Mouse (Mus musculus) thymus, postnatal 0 days (tissue): ENCODE results near the gene Suz12. TPM values are rescaled to one million over a fixed set of nuclear protein-coding genes. Genes with fewer than 3 reads are reported as not detected.

ENCODE experiments used
- DNase-seq: peaks from one replicate; pipeline ENCODE4 v3.0.0-alpha.2; 2015; ENCODE audit warnings: low spot score
- polyA plus RNA-seq: library from polyadenylated mRNA; unstranded; fragments of >200 nt; fragmentation: Nextera tagmentation; extraction: Ambion mirVana; gene quantifications from 2 replicates; pipeline ENCODE4 v1.2.1, GENCODE M21; 2015

Suz12 gene
- polyA plus RNA-seq, 1 experiment from 2014 or later, result 44.3 TPM

DNA sequence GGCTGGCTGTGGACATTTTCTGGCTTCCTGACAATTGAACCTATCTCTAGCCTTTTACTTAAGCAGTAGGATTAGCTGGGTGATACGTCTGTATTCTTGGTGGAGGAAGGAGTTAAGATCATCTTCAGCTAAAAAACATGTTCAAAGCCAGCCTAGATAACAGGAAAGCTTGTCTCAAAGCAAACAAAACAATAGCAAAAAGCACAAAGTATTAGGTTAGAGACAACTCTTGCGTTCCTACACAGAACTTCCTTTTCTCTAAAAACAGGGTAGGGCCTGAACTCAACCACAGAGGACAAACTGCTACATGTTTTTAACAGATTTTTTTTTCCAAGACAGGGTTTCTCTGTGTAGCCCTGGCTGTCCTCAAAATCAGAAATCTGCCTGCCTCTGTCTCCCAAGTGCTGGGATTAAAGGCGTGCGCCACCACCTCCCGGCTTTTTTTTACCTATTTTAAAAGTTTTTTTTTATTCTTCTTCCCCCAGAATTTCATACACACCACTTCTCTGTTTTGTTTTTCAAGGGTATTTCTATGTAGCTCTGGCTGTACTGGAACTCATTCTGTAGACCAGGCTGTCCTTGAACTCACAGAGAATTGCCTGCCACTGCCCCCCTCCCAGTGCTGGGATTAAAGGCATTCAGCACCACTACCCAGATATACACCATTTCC lies 82.8 kb downstream of the Suz12 start:
- DNase-seq, result no peak

DNA sequence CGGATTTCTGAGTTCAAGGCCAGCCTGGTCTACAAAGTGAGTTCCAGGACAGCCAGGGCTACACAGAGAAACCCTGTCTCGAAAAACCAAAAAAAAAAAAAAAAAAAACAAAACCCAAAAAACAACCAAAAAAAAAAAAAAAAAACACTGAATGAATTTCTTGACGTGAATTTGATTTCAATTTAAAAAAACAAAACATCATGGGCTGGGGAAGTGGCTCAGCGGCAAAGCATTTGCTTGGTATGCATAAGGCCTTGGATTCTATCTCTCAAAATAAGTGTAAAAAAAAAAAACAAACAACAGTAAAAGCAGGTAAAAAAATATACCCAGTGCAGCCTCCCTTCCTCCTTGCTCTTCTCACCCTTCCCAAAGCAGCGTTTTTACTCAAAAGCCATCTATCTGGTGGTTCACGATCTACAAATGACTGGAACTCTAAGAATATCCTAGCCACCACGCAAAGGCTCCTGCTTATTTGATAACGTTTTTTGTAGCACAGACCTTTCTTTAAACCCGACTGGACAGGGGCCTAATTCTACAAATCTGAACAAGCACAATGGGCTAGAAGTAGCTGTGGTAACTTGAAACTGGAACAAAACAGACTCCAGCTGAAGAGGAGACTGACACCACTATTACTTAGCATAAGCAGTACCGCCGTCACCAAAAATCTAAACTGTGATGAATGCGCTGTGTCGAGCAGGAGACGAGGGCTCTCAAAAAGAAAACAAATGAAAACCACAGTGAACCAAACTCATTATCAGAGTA lies 85.1 kb downstream of the Suz12 start:
- no peak for DNase-seq

DNA sequence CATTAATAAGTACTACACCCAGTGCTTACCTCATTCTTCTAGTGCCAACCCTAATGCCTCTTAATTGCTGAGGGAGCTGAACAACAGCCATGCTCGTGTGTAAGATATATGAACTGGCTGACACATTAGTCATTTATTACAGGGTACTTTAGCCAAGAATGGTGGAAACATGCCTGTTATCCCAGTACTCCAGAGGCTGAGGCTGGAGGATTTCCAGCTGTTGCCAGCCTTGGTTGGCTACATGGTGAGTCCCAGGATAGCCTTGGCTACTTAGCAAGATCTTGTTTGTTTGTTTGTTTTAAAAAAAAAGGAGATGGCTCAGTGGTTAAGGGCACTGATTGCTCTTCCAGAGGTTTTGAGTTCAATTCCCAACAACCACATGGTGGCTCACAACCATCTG lies 85.9 kb downstream of the Suz12 start:
- DNase-seq, result no peak

DNA sequence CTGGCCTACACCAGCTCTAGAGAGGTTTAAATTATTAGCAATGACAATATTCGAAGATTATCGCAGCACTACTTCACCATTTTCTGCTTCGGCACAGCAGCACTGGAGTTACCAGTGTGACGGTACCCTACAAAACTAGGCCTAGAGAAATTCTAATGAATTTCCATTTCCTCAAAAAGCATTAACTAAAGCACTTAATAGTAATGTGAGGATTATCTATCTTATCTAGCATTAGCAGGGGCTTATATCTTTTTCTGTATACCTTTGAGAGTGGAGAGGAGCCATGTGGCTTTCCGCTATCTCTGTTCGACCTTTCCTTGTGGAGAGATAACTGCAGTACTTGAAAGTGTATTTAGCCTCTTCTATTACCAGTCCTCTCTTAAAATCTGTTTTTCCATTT lies 86.8 kb downstream of the Suz12 start:
- DNase-seq, result no peak

DNA sequence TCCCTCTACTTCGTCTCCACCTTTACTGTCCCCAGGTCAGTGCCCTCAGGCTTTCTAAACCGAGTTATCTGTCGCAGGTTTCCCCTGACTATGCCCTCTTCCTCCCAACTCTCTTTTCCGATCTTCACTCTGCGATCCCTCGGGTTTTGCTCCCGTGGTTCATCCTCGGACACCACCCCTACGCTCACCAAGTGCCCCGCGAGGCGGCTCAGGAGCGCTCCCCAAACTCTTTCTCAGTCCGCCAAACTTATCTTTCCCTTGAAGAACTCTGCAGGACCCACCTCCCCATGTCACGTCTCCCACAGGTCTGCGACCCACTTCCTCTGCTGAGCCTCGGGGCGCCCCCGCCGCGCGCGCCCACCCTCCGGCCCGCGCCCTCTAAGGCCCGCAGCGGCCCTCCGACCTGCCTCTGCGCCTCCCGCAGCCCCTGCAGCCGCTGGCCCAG lies 87.5 kb downstream of the Suz12 start:
- no peak for DNase-seq

DNA sequence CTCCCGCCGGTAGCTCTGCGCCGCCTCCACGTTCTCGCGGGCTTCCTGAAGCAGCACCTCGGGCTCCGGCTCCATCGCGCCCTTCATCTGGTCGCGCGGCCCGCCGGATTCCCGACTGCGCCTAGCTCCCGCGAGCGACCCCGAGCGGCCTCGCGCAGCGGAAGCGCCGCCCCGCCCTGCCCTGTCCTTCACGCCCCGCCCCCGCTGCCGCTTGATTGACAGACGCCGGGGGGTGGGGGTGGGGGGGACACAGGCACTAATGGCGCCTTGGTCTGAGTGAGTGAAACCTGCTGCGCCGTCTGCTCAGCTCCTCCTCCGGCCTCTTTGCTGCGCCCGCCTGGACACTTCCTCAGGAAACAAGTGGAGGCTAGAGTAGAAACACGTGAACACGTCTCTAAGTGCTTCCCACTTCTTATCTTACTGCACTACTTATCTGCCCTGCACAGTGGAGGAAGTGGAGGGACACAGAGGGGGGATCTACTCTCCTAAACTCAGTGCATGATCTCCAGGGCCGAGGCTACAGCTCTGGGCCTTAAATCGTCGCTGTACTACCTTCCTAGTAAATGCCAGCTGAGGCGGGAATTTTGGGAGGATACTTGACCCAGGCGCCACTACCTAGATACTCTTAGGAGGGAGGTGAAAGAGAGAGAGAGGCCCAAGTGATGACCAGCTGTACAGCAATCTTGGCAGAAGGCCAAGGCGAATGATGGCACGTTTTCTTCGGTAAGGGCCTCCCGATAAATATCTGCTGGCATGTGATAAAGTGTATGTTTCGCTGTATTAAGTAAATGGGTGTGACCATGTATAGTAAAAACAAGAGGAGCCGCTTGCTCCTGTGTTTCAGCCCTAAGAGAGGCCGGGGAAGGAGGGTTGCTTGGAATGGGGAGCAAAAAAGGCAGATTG lies 88.2 kb downstream of the Suz12 start, which contains the start of gene Crlf3:
Gene Crlf3 (minus strand): TSS at position 166 of the 903 bp plus-strand sequence.
- DNase-seq, result peak; percentile 94

DNA sequence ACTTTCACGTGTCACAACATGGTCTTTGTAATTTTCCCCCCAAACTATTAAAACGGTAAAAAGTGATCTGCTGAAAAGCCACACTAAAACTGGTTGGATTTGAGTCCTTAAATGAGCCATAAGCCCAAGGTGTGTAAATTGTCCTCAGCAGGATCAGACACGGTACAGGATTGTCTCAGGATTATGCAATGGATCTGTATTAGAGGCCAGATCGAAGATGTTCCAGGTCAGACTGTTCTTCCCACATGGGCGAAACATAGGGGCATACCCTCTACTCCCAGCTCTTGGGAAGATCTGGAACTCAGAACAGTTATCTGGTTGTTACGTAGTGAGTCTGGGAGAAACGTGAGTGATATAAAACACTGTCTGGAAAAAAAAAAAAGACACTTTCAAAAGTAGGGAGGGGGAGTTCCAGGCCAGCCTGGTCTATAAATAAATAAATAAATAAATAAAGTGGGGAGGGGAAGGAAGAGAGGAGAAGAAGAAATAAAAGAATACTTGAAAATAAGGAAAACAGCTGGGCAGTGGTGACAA lies 88.9 kb downstream of the Suz12 start:
- DNase-seq, result no peak

Other genes with a start within 250 kb of the Suz12 start
- 58.3 and 60.7 TPM in 2 replicates for gene Utp6, start 30.7 kb upstream of the Suz12 start, polyA plus RNA-seq
- gene Crlf3, start 87.9 kb downstream of the Suz12 start, polyA plus RNA-seq, result 110 and 116 TPM in 2 replicates
- 14.9 and 15.7 TPM in 2 replicates for gene Atad5, start 96.3 kb downstream of the Suz12 start, polyA plus RNA-seq
- 39.2 and 41.0 TPM in 2 replicates for gene Tefm, start 149.1 kb downstream of the Suz12 start, polyA plus RNA-seq
- gene Adap2, start 161.0 kb downstream of the Suz12 start, polyA plus RNA-seq, result 3.2 and 4.1 TPM in 2 replicates
- 7.7 and 8.2 TPM in 2 replicates for gene Rnf135, start 190.7 kb downstream of the Suz12 start, polyA plus RNA-seq
- 40.3 and 42.8 TPM in 2 replicates for gene Rhot1, start 215.9 kb downstream of the Suz12 start, polyA plus RNA-seq